Mouse (Mus musculus) sigmoid colon, adult 10 weeks (tissue): ENCODE results near the gene D8Ertd738e. TPM values are rescaled to one million over a fixed set of nuclear protein-coding genes. Genes with fewer than 3 reads are reported as not detected.

Experiments used
- polyA plus RNA-seq: library from polyadenylated mRNA; stranded (reverse); fragments of 350-450 nt; fragmentation: Illumina TruSeq; extraction: RNeasy Lipid Tissue Mini Kit (QIAGEN cat#74804); gene quantifications from one replicate; pipeline ENCODE4 v1.2.3, GENCODE M21; 2014; ENCODE audit warnings: low read depth, low replicate concordance

Gene D8Ertd738e
- polyA plus RNA-seq, result 1.8 TPM

GRCm38 (mm10) chr8:84249257-84250170 is at the start of gene D8Ertd738e:
Gene D8Ertd738e, minus strand, starts transcription at chr8:84249719.

GRCm38 (mm10) chr8:84269950-84270773 is 20.6 kb upstream of the D8Ertd738e start, which contains the start of gene Ccdc130:
Gene Ccdc130, minus strand, starts transcription at chr8:84270380.

GRCm38 (mm10) chr8:84256822-84257610 is 7.5 kb upstream of the D8Ertd738e start, which contains the start of gene Mri1:
Gene Mri1, minus strand, starts transcription at chr8:84257326.

GRCm38 (mm10) chr8:84236998-84237473 is 12.5 kb downstream of the D8Ertd738e start, which contains the start of gene Zswim4:
Gene Zswim4, minus strand, starts transcription at chr8:84237055.

Other genes starting within 250 kb of the D8Ertd738e start
- not detected for gene 1700067K01Rik, start 248.2 kb downstream of the D8Ertd738e start, polyA plus RNA-seq
- gene 2210011C24Rik, start 237.5 kb downstream of the D8Ertd738e start, polyA plus RNA-seq, result 10.3 TPM
- gene Palm3, start 228.2 kb downstream of the D8Ertd738e start, polyA plus RNA-seq, result 0.16 TPM
- 0.13 TPM for gene Il27ra, start 207.1 kb downstream of the D8Ertd738e start, polyA plus RNA-seq
- gene Rln3, start 204.7 kb downstream of the D8Ertd738e start, polyA plus RNA-seq, result not detected
- 2.2 TPM for gene Gm10643, start 184.6 kb downstream of the D8Ertd738e start, polyA plus RNA-seq
- gene Rfx1, start 182.9 kb downstream of the D8Ertd738e start, polyA plus RNA-seq, result 1.6 TPM
- gene Dcaf15, start 145.0 kb downstream of the D8Ertd738e start, polyA plus RNA-seq, result 4.3 TPM
- not detected for gene Podnl1, start 123.7 kb downstream of the D8Ertd738e start, polyA plus RNA-seq
- gene Cc2d1a, start 101.8 kb downstream of the D8Ertd738e start, polyA plus RNA-seq, result 0.47 TPM
- gene 4930432K21Rik, start 101.7 kb downstream of the D8Ertd738e start, polyA plus RNA-seq, result not detected
- not detected for gene Nanos3, start 64.5 kb downstream of the D8Ertd738e start, polyA plus RNA-seq
- gene Zswim4, start 12.7 kb downstream of the D8Ertd738e start, polyA plus RNA-seq, result 0.25 TPM
- gene Mri1, start 7.6 kb upstream of the D8Ertd738e start, polyA plus RNA-seq, result 6.0 TPM
- 1.6 TPM for gene Ccdc130, start 20.7 kb upstream of the D8Ertd738e start, polyA plus RNA-seq
- 1.7 TPM for gene Cacna1a, start 138.7 kb upstream of the D8Ertd738e start, polyA plus RNA-seq